Mouse (Mus musculus) cerebellum, adult 9-10 months (tissue): Measurements from ENCODE around the gene Irgc1.
A peak's percentile ranks its signal among the peaks of the same experiment; 100 is the strongest.

Experiments
- DNase-seq: peaks from one replicate; pipeline ENCODE4 v3.0.0; 2022

Gene Irgc1

GRCm38 (mm10) chr7:24430551-24431345, 21.3 kb downstream of the Irgc1 start:
- DNase-seq, result peak; percentile 61

GRCm38 (mm10) chr7:24429413-24430112, 22.5 kb downstream of the Irgc1 start:
- DNase-seq, result peak; percentile 99

GRCm38 (mm10) chr7:24428725-24429124, 23.4 kb downstream of the Irgc1 start:
- DNase-seq, result peak; percentile 58

DNA sequence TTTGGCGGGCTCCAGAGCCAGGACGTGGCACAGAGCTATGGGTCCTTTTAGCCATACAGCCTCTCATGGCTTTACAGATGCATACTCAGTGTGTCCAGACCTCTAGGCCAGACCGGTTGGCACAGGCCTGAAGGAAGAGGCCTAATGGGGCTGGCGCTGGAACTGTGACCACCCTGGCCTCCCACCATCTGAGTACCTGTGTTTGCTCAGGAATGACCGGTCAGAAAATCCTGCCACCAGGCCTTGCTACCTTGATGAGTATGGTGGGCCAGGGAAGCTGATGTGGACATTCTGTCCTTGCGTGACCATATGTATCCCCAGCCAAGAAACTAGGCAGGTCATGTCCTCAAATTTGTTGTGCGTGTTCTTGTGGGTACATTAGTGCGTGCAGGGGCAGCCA, 24.9 kb downstream of the Irgc1 start:
- no peak for DNase-seq

GRCm38 (mm10) chr7:24425919-24426318, 26.2 kb downstream of the Irgc1 start:
- DNase-seq, result no peak

- peak; percentile 89 for DNase-seq
These were observed 28.0 kb downstream of the Irgc1 start for GRCm38 (mm10) chr7:24423956-24424732.

- no peak for DNase-seq
These were observed 28.9 kb downstream of the Irgc1 start for GRCm38 (mm10) chr7:24423107-24423763.

GRCm38 (mm10) chr7:24422251-24422650, 29.8 kb downstream of the Irgc1 start:
- DNase-seq, result peak; percentile 68

GRCm38 (mm10) chr7:24421648-24422047, 30.4 kb downstream of the Irgc1 start:
- DNase-seq, result peak; percentile 58

GRCm38 (mm10) chr7:24419579-24419978, 32.5 kb downstream of the Irgc1 start:
- no peak for DNase-seq

DNA sequence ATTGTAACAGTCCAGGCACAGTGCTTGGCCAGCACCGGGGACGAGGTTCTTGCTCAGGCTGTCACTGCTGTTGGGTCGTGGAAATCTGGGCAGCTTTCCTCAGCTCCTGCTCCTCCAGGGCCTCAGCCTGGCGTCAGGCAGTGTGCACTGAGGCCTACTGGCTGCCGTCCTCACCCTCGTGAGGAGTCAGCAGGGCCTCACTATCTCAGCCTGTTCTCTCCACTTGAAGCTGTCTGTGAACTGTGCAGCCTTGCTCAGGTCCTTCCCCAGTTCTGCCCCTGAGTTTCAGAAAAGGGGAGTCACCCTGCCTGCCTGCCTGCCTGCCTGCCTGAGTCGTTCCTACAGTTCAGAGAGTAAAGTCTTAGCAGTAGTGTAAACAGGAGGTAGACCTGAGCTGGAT, 36.8 kb downstream of the Irgc1 start:
- no peak for DNase-seq

GRCm38 (mm10) chr7:24413630-24414029, 38.5 kb downstream of the Irgc1 start:
- DNase-seq, result no peak

GRCm38 (mm10) chr7:24410831-24411230, 41.3 kb downstream of the Irgc1 start:
- DNase-seq, result no peak

DNA sequence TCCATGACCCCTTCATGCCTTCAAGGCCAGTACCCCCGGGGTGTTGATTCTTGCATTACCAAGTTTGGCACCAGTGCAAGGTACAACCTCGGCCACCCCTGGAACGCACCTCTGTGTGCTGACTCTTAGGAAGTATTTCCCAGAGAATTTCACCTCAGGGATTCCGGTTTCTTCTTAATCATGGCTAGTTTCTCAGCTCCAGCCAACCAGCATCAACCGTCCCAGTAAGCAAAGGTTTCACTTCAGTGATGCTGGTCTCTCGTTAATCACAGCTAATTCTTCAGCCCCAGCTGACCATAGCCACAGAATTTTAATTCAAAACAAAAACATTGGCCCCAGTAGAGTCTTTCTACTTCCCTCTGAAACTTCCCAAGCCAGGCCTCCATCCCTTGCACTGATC, 42.0 kb downstream of the Irgc1 start:
- no peak for DNase-seq

- DNase-seq, result peak; percentile 53
These were observed 43.9 kb downstream of the Irgc1 start for GRCm38 (mm10) chr7:24408186-24408585.

DNA sequence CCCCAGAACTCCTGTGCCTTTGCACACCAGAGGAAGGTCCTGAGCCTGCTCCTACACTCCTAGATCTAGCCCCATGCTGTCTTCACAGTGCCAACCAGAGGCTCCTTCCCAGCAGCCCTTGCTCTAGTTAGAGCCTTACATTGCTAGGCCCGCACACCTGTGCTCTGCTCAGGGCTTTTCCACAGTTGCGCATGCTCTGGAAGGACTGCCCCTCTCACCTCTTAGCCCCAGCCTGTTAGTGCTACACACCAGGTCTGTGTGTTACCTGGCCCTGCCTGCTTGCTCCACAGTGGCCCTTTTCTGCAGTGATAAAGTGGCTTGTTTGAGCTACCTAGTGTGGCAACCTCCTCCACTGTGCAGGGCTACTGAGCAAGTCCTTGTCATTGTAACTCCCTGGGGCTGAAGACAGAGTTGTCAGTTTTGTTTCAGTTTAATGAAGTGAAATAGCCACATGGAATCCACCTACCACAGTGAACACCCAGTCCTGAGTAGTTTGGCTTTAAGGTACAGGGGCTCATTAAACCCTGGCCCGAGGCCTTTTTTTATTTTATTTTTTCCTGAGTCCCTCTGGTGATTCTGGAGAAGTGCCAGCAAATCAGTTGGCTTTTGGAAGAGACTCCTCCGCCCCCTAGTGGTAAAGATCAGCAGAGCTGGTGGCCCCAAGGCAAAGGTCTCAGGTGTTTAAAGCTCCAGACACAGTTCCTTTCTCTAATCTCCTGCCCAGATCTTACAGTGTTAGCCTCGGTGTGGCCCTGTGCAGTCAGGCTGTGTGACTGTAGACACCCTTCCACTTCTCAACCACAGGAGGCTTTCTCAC, 45.4 kb downstream of the Irgc1 start:
- peak; percentile 93 for DNase-seq

- DNase-seq, result peak; percentile 39
These were observed 46.4 kb downstream of the Irgc1 start for GRCm38 (mm10) chr7:24405649-24406048.

DNA sequence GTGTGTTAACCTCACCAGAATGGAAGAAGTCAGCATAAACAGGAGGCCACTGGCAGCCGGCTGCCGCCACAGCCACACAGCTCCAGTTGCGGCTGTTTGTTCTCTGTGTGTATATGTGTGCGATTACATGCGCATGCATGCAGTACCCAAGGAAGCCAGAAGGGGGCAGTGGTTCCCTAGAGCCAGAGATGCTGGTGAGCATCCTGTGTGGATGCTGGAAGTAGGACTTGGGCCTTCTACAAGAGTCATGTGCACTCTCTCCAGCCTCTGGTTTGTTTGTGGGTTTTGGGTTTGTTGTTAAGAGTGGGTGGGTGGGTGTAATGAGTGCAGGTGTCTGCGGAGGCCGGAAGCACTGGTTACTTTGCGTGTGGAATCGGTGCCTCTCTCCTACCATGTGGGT, 49.2 kb downstream of the Irgc1 start:
- DNase-seq, result no peak

DNA sequence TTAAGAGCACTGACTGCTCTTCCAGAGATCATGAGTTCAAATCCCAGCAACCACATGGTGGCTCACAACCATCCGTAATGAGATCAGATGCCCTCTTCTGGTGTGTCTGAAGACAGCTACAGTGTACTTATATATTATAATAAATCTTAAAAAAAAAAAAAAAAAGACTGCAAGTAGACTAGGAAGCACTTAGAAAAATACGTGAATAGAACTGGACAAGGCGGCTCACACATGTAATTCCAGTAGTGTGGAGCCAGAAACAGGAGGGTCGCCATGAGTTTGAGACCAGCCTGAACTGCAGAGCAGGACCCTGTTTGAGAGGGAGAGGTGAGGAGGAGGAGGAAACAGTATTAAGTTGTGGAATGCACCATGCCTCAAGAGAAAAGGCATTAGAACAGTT, 51.6 kb downstream of the Irgc1 start:
- DNase-seq, result peak; percentile 46

DNA sequence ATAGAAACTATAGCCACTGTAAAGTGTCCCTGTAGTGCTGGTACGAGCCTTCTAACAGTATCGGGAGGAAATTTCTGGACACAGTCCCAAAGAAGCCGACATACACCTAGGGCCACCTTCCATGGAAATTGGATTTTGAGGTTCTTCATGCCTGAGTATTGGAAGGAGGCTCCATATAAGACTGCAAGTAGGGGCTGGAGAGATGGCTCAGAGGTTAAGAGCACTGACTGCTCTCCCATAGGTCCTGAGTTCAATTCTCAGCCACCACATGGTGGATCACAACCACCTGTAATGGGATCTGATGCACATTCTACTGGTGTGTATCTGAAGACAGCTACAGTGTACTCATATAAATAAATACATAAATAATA, 52.0 kb downstream of the Irgc1 start:
- DNase-seq, result no peak

DNA sequence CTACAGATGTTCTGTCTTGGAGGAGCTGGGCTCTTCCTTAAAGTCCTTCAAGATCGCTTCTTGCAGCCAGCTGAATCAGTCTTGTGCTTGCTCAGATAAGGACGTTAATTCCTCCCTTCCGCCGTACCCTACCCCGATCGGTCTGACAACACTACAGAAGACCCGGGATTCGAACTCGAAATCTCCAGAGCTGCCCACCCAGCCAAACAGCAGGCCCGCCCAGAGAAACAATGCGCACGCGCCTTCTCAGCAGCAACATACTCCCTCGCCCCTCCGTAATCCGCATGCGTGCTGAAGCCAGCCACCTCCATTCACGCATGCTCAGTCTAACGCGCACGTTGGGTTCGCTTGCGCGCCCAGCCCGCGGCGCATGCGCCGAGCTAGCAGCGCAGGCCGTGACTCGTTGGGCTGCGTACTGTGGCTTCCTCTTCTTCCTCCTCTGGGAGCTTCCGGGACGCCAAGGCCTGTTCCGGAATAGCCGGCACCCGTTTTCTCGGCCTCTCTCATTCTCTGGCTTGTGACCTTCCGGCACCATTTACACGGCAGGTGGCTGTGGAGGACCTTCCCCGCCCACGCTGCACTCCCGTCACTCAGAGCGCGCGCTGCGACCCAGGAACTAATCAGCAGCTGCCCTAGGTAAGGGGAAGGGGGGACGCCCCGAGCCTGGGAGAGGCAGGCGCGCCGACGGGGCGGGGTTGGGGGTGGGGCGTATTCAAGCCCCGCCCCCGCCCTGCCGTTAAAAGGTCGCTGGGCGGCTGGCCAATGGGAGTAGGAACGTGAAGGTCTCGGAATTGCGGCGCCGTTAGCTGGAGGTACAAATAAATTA, 52.6 kb downstream of the Irgc1 start, which contains the start of gene Smg9:
TSS of gene Smg9 (plus strand) at position 364 of the 826 bp plus-strand sequence.
- DNase-seq, result peak; percentile 98
